Mouse (Mus musculus) heart, postnatal 4 days (tissue): Measurements from ENCODE around the gene Mpo. TPM values are rescaled to one million over a fixed set of nuclear protein-coding genes. Genes with fewer than 3 reads are reported as not detected.

ENCODE experiments used
- DNase-seq: peaks from one replicate; pipeline ENCODE4 v3.0.0; 2021
- microRNA-seq, 2 experiments: library from miRNA; unstranded; fragments of <30 nt; microRNA quantifications; one replicate each; pipeline ENCODE4 v1.2.0; 2021 to 2022
- total RNA-seq, 2 experiments: library from RNA; stranded (reverse); gene quantifications; 2 replicates each; pipeline ENCODE4 v1.2.3; 2021

Gene Mpo
- total RNA-seq, 2 experiments from 2014 or later, result 0.14 to 0.33 TPM

DNA sequence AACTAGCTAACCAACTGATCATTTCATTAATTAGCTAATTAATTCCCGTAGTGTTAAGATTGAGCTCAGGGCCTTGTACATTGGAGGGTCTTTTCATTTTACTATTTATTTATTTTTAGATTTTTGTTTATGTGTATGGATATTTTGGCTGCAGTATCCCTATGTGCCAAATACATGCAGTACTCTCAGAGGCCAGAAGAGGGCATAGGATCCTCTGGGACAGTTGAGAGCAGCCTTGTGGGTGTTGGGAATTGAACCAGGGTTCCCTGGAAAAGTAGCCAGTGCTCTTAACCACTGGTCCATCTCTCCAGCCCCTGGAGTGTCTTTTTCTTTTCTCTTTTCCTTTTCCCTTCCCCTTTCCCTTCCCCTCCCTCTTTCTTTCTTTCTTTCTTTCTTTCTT, 12.1 kb downstream of the Mpo start:
- peak; percentile 25 for DNase-seq

- DNase-seq, result no peak
These were observed 14.1 kb downstream of the Mpo start for GRCm38 (mm10) chr11:87807433-87807832.

DNA sequence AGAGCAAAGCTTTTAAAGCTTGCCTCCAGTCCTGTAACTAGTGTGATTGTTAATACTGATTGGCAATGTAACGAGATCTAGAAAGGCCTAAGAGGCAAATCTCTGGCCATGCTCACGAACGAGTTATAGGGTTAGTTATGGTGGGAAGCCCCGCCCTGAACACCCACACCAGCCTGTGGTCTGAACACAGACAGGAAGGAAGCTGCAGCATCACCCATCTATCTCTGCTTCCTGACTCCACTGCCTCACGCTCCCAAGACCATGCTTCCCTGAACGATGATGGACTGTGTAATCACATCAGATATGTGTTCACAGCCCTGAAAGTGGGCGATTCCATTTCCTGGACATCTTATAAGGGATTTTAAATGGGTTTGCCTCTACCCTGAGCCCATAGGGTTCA, 14.9 kb downstream of the Mpo start:
- DNase-seq, result no peak

DNA sequence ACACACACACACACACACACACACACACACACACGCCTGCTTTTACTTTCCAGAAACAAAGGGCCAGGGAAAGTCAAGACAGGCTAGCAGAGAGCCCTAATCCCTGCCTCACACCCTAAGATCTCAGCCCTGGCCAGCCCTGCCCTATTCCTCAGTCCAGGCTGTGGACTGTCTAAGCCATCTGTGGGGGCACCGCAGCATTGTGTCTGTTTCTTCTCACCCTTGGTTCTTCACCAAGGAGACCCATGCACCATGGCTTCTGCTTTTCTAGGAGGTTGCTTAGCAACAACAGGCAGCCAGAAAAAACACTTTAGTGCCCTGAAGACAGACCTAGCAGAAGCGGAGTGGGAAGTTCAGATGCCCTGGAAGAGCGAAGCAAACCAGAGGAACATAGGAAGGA, 18.0 kb downstream of the Mpo start:
- DNase-seq, result no peak

GRCm38 (mm10) chr11:87814831-87815230, 21.4 kb downstream of the Mpo start:
- no peak for DNase-seq

DNA sequence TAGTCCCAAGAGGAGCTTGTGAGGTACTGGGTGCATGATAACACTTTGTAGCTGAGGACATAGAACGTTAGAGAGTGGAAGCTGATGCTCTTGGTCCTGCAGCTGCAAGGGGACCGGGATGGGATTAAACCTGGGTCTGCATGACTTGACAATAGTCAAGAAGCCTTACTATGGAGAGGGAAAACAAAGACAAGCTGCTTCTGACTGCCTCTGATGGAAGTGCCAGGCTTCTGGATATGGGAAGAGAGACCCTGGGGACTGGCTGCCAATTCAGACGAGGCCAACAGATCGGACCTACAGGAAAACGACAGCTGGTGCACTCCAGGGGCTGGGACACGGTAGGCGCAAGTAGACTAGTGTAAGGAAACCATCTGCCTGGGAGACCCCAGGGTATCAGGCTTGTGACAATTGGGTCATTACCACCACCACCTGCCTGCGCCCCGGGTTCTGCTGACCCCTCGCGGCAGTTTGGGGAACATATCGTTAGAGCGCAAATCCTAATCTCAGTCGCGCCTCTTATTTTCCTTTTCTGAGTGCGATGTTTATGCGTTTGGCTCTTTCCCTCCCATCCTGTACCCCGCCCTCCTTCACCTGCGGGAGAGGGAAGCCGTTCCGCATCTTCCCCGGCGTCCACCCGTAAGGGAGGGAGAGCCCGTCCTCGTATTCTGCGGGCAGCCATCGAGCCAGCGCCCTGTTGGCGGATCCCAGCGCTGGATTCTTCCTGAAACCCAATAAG, 23.5 kb downstream of the Mpo start:
- DNase-seq, result peak; percentile 50

DNA sequence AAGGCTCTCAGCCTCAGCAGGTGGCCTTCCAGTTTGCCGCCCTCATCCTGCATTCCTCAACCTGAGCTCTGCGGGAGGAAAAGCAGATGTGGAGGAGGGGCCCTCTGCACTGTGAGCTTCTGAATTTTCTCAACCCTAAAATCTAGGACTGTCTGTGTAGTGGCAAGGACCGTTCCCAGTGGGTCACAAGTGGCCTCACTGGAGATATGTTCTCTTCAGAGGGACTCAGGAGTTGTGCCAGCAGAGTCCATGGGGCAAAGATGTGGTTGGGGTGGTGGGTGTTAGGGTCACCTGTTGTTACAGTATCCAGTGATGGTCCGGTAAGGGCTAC, 24.0 kb downstream of the Mpo start:
- DNase-seq, result no peak

DNA sequence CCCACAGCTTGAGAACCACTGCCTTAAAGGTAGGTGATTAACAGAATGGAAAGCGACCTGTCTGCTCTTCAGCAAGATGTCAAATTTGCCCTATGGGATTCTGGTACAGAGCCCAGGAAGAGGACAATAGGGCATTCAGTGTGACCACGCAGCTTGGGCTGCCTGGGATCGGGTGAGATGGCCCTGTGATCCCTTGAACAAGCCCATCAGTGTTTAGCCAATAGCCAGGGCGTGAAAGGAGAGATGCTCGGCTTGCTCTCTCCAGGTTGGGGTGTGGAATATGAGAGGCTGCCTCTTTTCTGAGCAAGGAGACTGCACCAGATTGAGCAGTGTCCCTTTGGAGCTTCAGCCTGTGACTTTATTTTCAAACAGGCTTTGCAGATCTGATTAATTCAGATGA, 28.1 kb downstream of the Mpo start:
- no peak for DNase-seq

DNA sequence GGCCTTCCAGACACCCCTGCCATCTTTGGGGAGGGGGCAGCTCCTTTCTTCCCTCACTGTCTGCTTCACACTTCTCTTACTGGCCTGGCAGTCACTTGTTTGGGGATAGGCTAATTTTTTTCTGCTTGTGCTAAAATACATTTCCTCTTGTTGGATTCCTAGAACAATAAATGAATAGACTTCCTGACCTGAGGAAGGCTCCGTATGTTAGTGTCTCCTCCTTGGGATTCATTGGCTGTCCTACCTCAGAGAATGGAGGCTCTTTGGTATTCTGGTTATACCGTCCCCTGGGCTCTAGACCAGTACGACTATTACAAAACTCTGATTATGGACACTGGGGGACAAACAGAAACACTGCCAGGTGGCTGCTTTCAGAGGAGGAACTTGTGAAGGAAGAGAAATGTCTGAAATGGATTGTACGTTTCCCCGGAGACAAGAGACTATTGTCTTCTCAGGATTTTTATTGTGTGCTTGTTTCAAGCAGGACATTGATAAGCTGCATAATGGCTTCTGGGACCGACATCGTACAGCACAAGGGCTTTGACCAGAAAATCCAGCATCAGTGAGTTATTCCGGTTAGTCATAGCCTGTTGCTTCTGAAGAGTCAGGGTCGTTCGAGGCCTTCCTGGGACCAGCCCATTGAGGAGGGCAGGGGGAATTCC, 35.0 kb downstream of the Mpo start, which contains the start of gene Lpo:
Lpo (minus strand) TSS at position 51 of the 662 bp plus-strand sequence.
- DNase-seq, result no peak

- peak; percentile 17 for DNase-seq
These were observed 47.3 kb downstream of the Mpo start for GRCm38 (mm10) chr11:87840676-87841075.

DNA sequence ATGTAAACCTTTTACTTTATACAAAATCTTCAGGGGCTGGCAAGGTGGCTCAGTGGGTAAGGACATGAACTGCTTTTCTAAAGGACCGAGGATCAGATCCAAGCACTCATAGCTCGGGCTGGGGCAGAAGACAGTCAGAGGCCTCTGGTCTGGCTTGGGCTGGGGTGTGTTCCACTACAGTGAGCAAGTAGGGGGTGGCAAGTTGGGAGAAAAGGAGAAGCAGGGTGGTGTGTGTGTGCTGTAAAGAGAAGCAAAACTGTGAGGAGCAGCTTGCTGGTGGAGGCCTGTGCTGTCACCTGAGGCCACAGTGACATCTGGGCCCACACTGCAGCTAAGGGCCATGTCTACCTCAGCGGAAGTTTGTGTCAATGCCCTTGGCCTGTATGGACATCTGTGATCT, 48.1 kb downstream of the Mpo start:
- DNase-seq, result no peak

DNA sequence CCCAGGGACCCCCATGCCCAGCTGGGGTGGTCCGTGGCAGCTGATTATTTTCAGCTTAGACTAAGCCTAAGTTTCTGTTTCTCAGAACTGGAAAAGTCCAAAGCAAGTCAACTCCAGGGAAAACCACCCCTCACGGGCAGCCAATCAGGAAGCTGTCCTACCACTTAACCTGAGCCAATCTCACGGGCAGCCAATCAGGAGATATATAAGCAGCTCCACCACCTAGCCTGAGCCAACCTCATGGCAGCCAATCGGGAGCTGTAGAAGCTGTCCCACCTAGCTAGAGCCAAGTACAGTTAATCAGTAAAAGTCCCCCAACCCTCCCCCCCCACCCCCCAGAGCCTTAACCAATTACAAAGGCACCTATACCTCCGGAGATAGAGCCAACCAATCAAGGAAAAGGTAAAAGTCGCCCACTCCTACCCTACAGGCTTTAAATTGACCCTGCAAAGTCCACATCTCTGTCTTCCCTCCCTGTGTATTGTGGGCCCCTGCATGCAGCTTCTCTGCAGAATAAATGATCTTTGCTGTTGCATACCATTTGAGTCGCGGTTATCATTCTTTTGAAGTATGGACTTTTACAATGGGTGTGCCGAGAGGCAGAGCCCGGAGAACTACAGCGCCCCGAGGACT, 53.7 kb downstream of the Mpo start:
- no peak for DNase-seq

DNA sequence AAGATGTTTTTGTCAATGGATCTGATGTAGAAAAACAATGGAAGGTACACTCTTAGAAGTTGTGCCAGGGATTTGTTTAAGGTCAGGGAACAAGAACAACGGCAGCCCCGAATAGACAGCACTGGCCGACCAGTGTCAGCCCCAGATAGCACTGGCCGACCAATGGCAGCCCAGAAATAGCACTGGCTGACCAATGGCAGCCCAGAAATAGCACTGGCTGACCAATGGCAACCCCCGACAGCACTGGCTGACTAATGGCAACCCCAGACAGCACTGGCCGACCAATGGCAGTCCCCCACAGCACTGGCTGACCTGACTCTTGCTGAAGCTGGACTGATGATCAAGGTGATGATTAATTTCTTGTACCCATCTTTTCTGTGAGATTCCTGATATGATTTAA, 54.5 kb downstream of the Mpo start:
- no peak for DNase-seq

GRCm38 (mm10) chr11:87852690-87853596, 59.6 kb downstream of the Mpo start, which contains the start of gene Mks1:
Mks1 (plus strand) TSS chr11:87853215.
- peak; percentile 92 for DNase-seq

- no peak for DNase-seq
These were observed 60.2 kb downstream of the Mpo start for GRCm38 (mm10) chr11:87853597-87853954.

Small RNAs within 50 kb of the gene (microRNA-seq; reads per million reads assigned to microRNA genes)
- 0 reads per million in 2 experiments for gene Mir142
- 0 reads per million in 2 experiments for gene Mir142b

Other genes with a start within 250 kb of the Mpo start
- not detected for gene Gm11492, start 226.9 kb upstream of the Mpo start, total RNA-seq
- 10 to 100 TPM; 65.4 to 68.6 TPM for gene Sept4, start 224.7 kb upstream of the Mpo start, total RNA-seq
- 10 to 100 TPM; 15.2 TPM for gene Mtmr4, start 201.4 kb upstream of the Mpo start, total RNA-seq
- under 1 TPM; 0.09 to 0.10 TPM for gene Hsf5, start 176.4 kb upstream of the Mpo start, total RNA-seq
- under 1 TPM; 0.36 to 0.95 TPM for gene Rnf43, start 130.9 kb upstream of the Mpo start, total RNA-seq
- 10 to 100 TPM; 47.9 to 49.9 TPM for gene Supt4a, start 56.0 kb upstream of the Mpo start, total RNA-seq
- under 1 TPM in 1 of 2 experiments, not detected in 1; 0.07 TPM for gene Tspoap1, start 33.0 kb upstream of the Mpo start, total RNA-seq
- not detected for gene Lpo, start 34.7 kb downstream of the Mpo start, total RNA-seq
- gene Mks1, start 59.6 kb downstream of the Mpo start, total RNA-seq, result 1 to 10 TPM; 5.6 to 5.7 TPM
- not detected for gene Epx, start 82.0 kb downstream of the Mpo start, total RNA-seq
- not detected for gene Olfr462, start 98.7 kb downstream of the Mpo start, total RNA-seq
- gene Olfr463, start 103.8 kb downstream of the Mpo start, total RNA-seq, result not detected
- gene Olfr464, start 127.4 kb downstream of the Mpo start, total RNA-seq, result not detected
- gene Dynll2, start 194.0 kb downstream of the Mpo start, total RNA-seq, result 100 to 1,000 TPM; 202 to 205 TPM